Mouse (Mus musculus) megakaryocyte, embryonic 14.5 days (primary cell): ENCODE measurements around the gene Tfeb. TPM values are rescaled to one million over a fixed set of nuclear protein-coding genes. Genes with fewer than 3 reads are reported as not detected.

Experiments
- H3K27me3 ChIP-seq: replicated peaks from 2 replicates; pipeline ENCODE3; 2012; ENCODE audit warnings: inconsistent platforms
- H3K36me3 ChIP-seq: replicated peaks from 2 replicates; pipeline ENCODE3; 2012; ENCODE audit warnings: low read length, inconsistent platforms, mixed read lengths
- H3K4me1 ChIP-seq: 2 replicates; pipeline ENCODE4 v1.6.1; 2012; ENCODE audit warnings: inconsistent platforms
- H3K4me3 ChIP-seq: replicated peaks from 2 replicates; pipeline ENCODE3; 2012; ENCODE audit warnings: moderate library complexity, mild to moderate bottlenecking, inconsistent platforms
- H3K9me3 ChIP-seq: 2 replicates; pipeline ENCODE4 v1.6.1; 2012; ENCODE audit warnings: inconsistent platforms
- FLI1 ChIP-seq: IDR thresholded peaks from 2 replicates; pipeline ENCODE4 v1.6.1; 2012; ENCODE audit warnings: low read length, inconsistent platforms, mixed read lengths
- GATA1 ChIP-seq: IDR thresholded peaks from 3 replicates; pipeline ENCODE4 v1.6.1; 2012; ENCODE audit warnings: mixed read lengths, low read length, inconsistent platforms, borderline replicate concordance
- polyA plus RNA-seq: library from polyadenylated mRNA; stranded (reverse); fragments of >175 nt; gene quantifications from 2 replicates; pipeline ENCODE4 v1.2.3, GENCODE M21; 2012; ENCODE audit warnings: low replicate concordance; ENCODE audit not compliant: insufficient read depth

Tfeb gene
- polyA plus RNA-seq, 1 experiment, result 34.8 TPM

GRCm38 (mm10) chr17:47695337-47695710, 41.5 kb upstream of the Tfeb start:
- H3K36me3 ChIP-seq, result no peaks in the 10 kb centered on the region
- no peaks in the 10 kb centered on the region for H3K9me3 ChIP-seq
- no peak for TF ChIP-seq GATA1
- TF ChIP-seq FLI1, result no peak
- peak overlapping the region; percentile 93 for H3K4me3 ChIP-seq
- H3K27me3 ChIP-seq, result peaks cover 87% of the 10 kb centered on the region
- peaks cover 19% of the 10 kb centered on the region for H3K4me1 ChIP-seq

GRCm38 (mm10) chr17:47698156-47698555, 38.7 kb upstream of the Tfeb start:
- peaks cover 19% of the 10 kb centered on the region for H3K4me1 ChIP-seq
- H3K36me3 ChIP-seq, result no peaks in the 10 kb centered on the region
- H3K27me3 ChIP-seq, result peaks cover 90% of the 10 kb centered on the region
- no peak overlapping the region for H3K4me3 ChIP-seq
- no peak for TF ChIP-seq FLI1
- TF ChIP-seq GATA1, result no peak
- H3K9me3 ChIP-seq, result no peaks in the 10 kb centered on the region

GRCm38 (mm10) chr17:47699055-47699454, 37.8 kb upstream of the Tfeb start:
- H3K36me3 ChIP-seq, result no peaks in the 10 kb centered on the region
- TF ChIP-seq GATA1 (no peak), FLI1 (no peak)
- H3K4me3 ChIP-seq, result no peak overlapping the region
- peaks cover 12% of the 10 kb centered on the region for H3K4me1 ChIP-seq
- H3K9me3 ChIP-seq, result no peaks in the 10 kb centered on the region
- peaks cover 89% of the 10 kb centered on the region for H3K27me3 ChIP-seq

GRCm38 (mm10) chr17:47701793-47702192, 35.0 kb upstream of the Tfeb start:
- no peak for TF ChIP-seq GATA1
- TF ChIP-seq FLI1, result no peak
- Histone ChIP-seq H3K36me3 (no peaks in the 10 kb centered on the region), H3K27me3 (peaks cover 92% of the 10 kb centered on the region), H3K4me3 (no peak overlapping the region), H3K4me1 (no peaks in the 10 kb centered on the region; the same call in 1 of the 2 replicates), H3K9me3 (no peaks in the 10 kb centered on the region)

GRCm38 (mm10) chr17:47702548-47703345, 34.1 kb upstream of the Tfeb start:
- Histone ChIP-seq H3K9me3 (no peaks in the 10 kb centered on the region), H3K4me1 (no peaks in the 10 kb centered on the region; the same call in 1 of the 2 replicates), H3K27me3 (peaks cover 91% of the 10 kb centered on the region), H3K36me3 (no peaks in the 10 kb centered on the region), H3K4me3 (no peak overlapping the region)
- TF ChIP-seq GATA1 (no peak), FLI1 (no peak)

GRCm38 (mm10) chr17:47703556-47703955, 33.3 kb upstream of the Tfeb start:
- Histone ChIP-seq H3K27me3 (peaks cover 91% of the 10 kb centered on the region), H3K4me1 (peaks cover 4% of the 10 kb centered on the region), H3K36me3 (no peaks in the 10 kb centered on the region), H3K4me3 (no peak overlapping the region), H3K9me3 (no peaks in the 10 kb centered on the region)
- TF ChIP-seq FLI1, result no peak
- no peak for TF ChIP-seq GATA1

GRCm38 (mm10) chr17:47704692-47705091, 32.1 kb upstream of the Tfeb start:
- Histone ChIP-seq H3K36me3 (no peaks in the 10 kb centered on the region), H3K4me3 (no peak overlapping the region), H3K9me3 (no peaks in the 10 kb centered on the region), H3K27me3 (peaks cover 89% of the 10 kb centered on the region), H3K4me1 (peaks cover 7% of the 10 kb centered on the region)
- TF ChIP-seq FLI1, result no peak
- no peak for TF ChIP-seq GATA1

GRCm38 (mm10) chr17:47706196-47706595, 30.6 kb upstream of the Tfeb start:
- TF ChIP-seq GATA1 (no peak), FLI1 (no peak)

GRCm38 (mm10) chr17:47707961-47708360, 28.9 kb upstream of the Tfeb start:
- no peak for TF ChIP-seq GATA1
- Histone ChIP-seq H3K27me3 (peaks cover 81% of the 10 kb centered on the region), H3K4me3 (no peak overlapping the region), H3K4me1 (peaks cover 9% of the 10 kb centered on the region), H3K9me3 (no peaks in the 10 kb centered on the region), H3K36me3 (no peaks in the 10 kb centered on the region)

More at GRCm38 (mm10) chr17:47706196-47706595, 30.6 kb upstream of the Tfeb start:
- Histone ChIP-seq H3K9me3 (no peaks in the 10 kb centered on the region), H3K4me1 (peaks cover 9% of the 10 kb centered on the region), H3K4me3 (no peak overlapping the region), H3K27me3 (peaks cover 85% of the 10 kb centered on the region), H3K36me3 (no peaks in the 10 kb centered on the region)

- Histone ChIP-seq H3K27me3 (peaks cover 75% of the 10 kb centered on the region), H3K9me3 (no peaks in the 10 kb centered on the region), H3K36me3 (no peaks in the 10 kb centered on the region), H3K4me1 (peaks cover 9% of the 10 kb centered on the region), H3K4me3 (no peak overlapping the region)
- TF ChIP-seq FLI1, result no peak
These were observed 27.9 kb upstream of the Tfeb start for GRCm38 (mm10) chr17:47708972-47709371.

- Histone ChIP-seq H3K36me3 (no peaks in the 10 kb centered on the region), H3K27me3 (peaks cover 71% of the 10 kb centered on the region), H3K4me1 (peaks cover 9% of the 10 kb centered on the region), H3K4me3 (no peak overlapping the region), H3K9me3 (no peaks in the 10 kb centered on the region)
- no peak for TF ChIP-seq GATA1
- TF ChIP-seq FLI1, result no peak
These were observed 26.8 kb upstream of the Tfeb start for GRCm38 (mm10) chr17:47710036-47710435.
